Mouse (Mus musculus): ENCODE measurements around the gene Sucla2. TPM values are rescaled to one million over a fixed set of nuclear protein-coding genes. Genes with fewer than 3 reads are reported as not detected.
"Not testable (repeated sequence)": the region's sequence is repeated elsewhere in the genome, so short reads cannot be mapped to it uniquely, and the experiment has no call there.

Sucla2 gene
- polyA plus RNA-seq, 1 experiment from 2014 or later: 127 TPM

- Histone ChIP-seq H3K4me3 (ENCODE audit: low read depth, low read length) (no peak overlapping the region), H3K27me3 (replicated peaks; ENCODE audit: control insufficient read depth, insufficient read depth, low read length) (no peaks in the 10 kb centered on the region), H3K36me3 (ENCODE audit: control insufficient read depth, insufficient read depth, low read length) (peaks cover under 1% of the 10 kb centered on the region; the same call in 1 of the 2 replicates), H3K9me3 (ENCODE audit: control insufficient read depth, low read length) (no peaks in the 10 kb centered on the region), H3K27ac (replicated peaks; ENCODE audit: low read depth, low read length) (no peak overlapping the region), H3K9ac (ENCODE audit: low read depth, low read length) (no peak overlapping the region), H3K4me1 (ENCODE audit: control insufficient read depth, insufficient read depth, low read length) (peaks cover 27% of the 10 kb centered on the region), H3K4me2 (ENCODE audit: low read depth, low read length) (no peak overlapping the region)
- WGBS: 82% methylated on average over 15 of the region's 15 CpGs
- DNase-seq (ENCODE audit: low spot score) (no peak), ATAC-seq (ENCODE audit: low read depth) (no peak)
Observed at GRCm38 (mm10) chr14:73507200-73507599, 17.9 kb upstream of the Sucla2 start.

- Histone ChIP-seq H3K27me3 (replicated peaks; ENCODE audit: control insufficient read depth, insufficient read depth, low read length) (no peaks in the 10 kb centered on the region), H3K27ac (replicated peaks; ENCODE audit: low read depth, low read length) (no peak overlapping the region), H3K36me3 (ENCODE audit: control insufficient read depth, insufficient read depth, low read length) (peaks cover 7% of the 10 kb centered on the region; the same call in 1 of the 2 replicates), H3K9ac (ENCODE audit: low read depth, low read length) (no peak overlapping the region), H3K4me2 (ENCODE audit: low read depth, low read length) (no peak overlapping the region), H3K4me3 (ENCODE audit: low read depth, low read length) (no peak overlapping the region), H3K4me1 (ENCODE audit: control insufficient read depth, insufficient read depth, low read length) (peaks cover 22% of the 10 kb centered on the region), H3K9me3 (ENCODE audit: control insufficient read depth, low read length) (no peaks in the 10 kb centered on the region)
- 70% methylated on average over 11 of the region's 11 CpGs for WGBS
- no peak for ATAC-seq (ENCODE audit: low read depth)
- DNase-seq (ENCODE audit: low spot score): no peak
Observed at GRCm38 (mm10) chr14:73507702-73508376, 17.3 kb upstream of the Sucla2 start.

- DNase-seq (ENCODE audit: low spot score) (no peak), ATAC-seq (ENCODE audit: low read depth) (no peak)
- Histone ChIP-seq H3K27me3 (replicated peaks; ENCODE audit: control insufficient read depth, insufficient read depth, low read length) (no peaks in the 10 kb centered on the region), H3K4me1 (ENCODE audit: control insufficient read depth, insufficient read depth, low read length) (peaks cover 13% of the 10 kb centered on the region), H3K27ac (replicated peaks; ENCODE audit: low read depth, low read length) (no peak overlapping the region), H3K4me2 (ENCODE audit: low read depth, low read length) (no peak overlapping the region), H3K9ac (ENCODE audit: low read depth, low read length) (no peak overlapping the region), H3K36me3 (ENCODE audit: control insufficient read depth, insufficient read depth, low read length) (peaks cover 14% of the 10 kb centered on the region), H3K9me3 (ENCODE audit: control insufficient read depth, low read length) (no peaks in the 10 kb centered on the region), H3K4me3 (ENCODE audit: low read depth, low read length) (no peak overlapping the region)
- WGBS: 94% methylated on average over 6 of the region's 6 CpGs
Observed at GRCm38 (mm10) chr14:73508630-73509395, 16.3 kb upstream of the Sucla2 start.

- peaks cover 21% of the 10 kb centered on the region for H3K36me3 ChIP-seq (ENCODE audit: control insufficient read depth, insufficient read depth, low read length)
- H3K27ac ChIP-seq (replicated peaks; ENCODE audit: low read depth, low read length): 0 out of 2 replicates have a peak within 1 kb of the TSS, but pooled peaks have one; percentile 11
- no peaks in the 10 kb centered on the region for H3K9me3 ChIP-seq (ENCODE audit: control insufficient read depth, low read length)
- H3K27me3 ChIP-seq (replicated peaks; ENCODE audit: control insufficient read depth, insufficient read depth, low read length): no peaks in the 10 kb centered on the region
- peak within 1 kb of the TSS; percentile 77 for H3K4me3 ChIP-seq (ENCODE audit: low read depth, low read length)
- H3K9ac ChIP-seq (ENCODE audit: low read depth, low read length): peak within 1 kb of the TSS; percentile 88
- H3K4me2 ChIP-seq (ENCODE audit: low read depth, low read length): peak within 1 kb of the TSS; percentile 91
- ATAC-seq (ENCODE audit: low read depth): peak; percentile 96
- WGBS: 0% methylated on average over 32 of the region's 41 CpGs
- peaks cover 8% of the 10 kb centered on the region; the same call in 1 of the 2 replicates for H3K4me1 ChIP-seq (ENCODE audit: control insufficient read depth, insufficient read depth, low read length)
- DNase-seq (ENCODE audit: low spot score): peak; percentile 96
Observed at GRCm38 (mm10) chr14:73509765-73510423, 15.2 kb upstream of the Sucla2 start, which contains the start of gene Med4. TSS of gene Med4 (plus strand) at chr14:73510025.

- no peak for ATAC-seq (ENCODE audit: low read depth)
- no peaks in the 10 kb centered on the region for H3K9me3 ChIP-seq (ENCODE audit: control insufficient read depth, low read length)
- WGBS: 63% methylated on average over 3 of the region's 3 CpGs
- H3K4me3 ChIP-seq (ENCODE audit: low read depth, low read length): no peak overlapping the region
- DNase-seq (ENCODE audit: low spot score): no peak
- H3K27ac ChIP-seq (replicated peaks; ENCODE audit: low read depth, low read length): no peak overlapping the region
- H3K27me3 ChIP-seq (replicated peaks; ENCODE audit: control insufficient read depth, insufficient read depth, low read length): no peaks in the 10 kb centered on the region
- H3K9ac ChIP-seq (ENCODE audit: low read depth, low read length): 0 out of 2 replicates have a peak overlapping the region, but pooled peaks have one; percentile 21
- peak overlapping the region; percentile 34; the same call in 1 of the 2 replicates for H3K4me2 ChIP-seq (ENCODE audit: low read depth, low read length)
- H3K36me3 ChIP-seq (ENCODE audit: control insufficient read depth, insufficient read depth, low read length): no peaks in the 10 kb centered on the region
- no peaks in the 10 kb centered on the region for H3K4me1 ChIP-seq (ENCODE audit: control insufficient read depth, insufficient read depth, low read length)
Observed at GRCm38 (mm10) chr14:73524136-73524535, 983 bp upstream of the Sucla2 start.

- WGBS: 76% methylated on average over 3 of the region's 3 CpGs
Observed at GRCm38 (mm10) chr14:73528661-73529060, 3.5 kb downstream of the Sucla2 start.

GRCm38 (mm10) chr14:73533755-73534465 is 8.8 kb downstream of the Sucla2 start:
- Histone ChIP-seq H3K4me1 (ENCODE audit: control insufficient read depth, insufficient read depth, low read length) (no peaks in the 10 kb centered on the region), H3K4me3 (ENCODE audit: low read depth, low read length) (no peak overlapping the region), H3K9ac (ENCODE audit: low read depth, low read length) (no peak overlapping the region), H3K36me3 (ENCODE audit: control insufficient read depth, insufficient read depth, low read length) (no peaks in the 10 kb centered on the region), H3K27ac (replicated peaks; ENCODE audit: low read depth, low read length) (no peak overlapping the region), H3K9me3 (ENCODE audit: control insufficient read depth, low read length) (no peaks in the 10 kb centered on the region), H3K27me3 (replicated peaks; ENCODE audit: control insufficient read depth, insufficient read depth, low read length) (no peaks in the 10 kb centered on the region), H3K4me2 (ENCODE audit: low read depth, low read length) (no peak overlapping the region)
- WGBS: 62% methylated on average over 6 of the region's 6 CpGs
- no peak for DNase-seq (ENCODE audit: low spot score)
- 0 out of 2 replicates have a peak, but pooled peaks have one; percentile 18 for ATAC-seq (ENCODE audit: low read depth)

More at GRCm38 (mm10) chr14:73528661-73529060, 3.5 kb downstream of the Sucla2 start:
- DNase-seq (ENCODE audit: low spot score); H3K4me2 ChIP-seq (ENCODE audit: low read depth, low read length); H3K27ac ChIP-seq (replicated peaks; ENCODE audit: low read depth, low read length); H3K4me3 ChIP-seq (ENCODE audit: low read depth, low read length); H3K27me3 ChIP-seq (replicated peaks; ENCODE audit: control insufficient read depth, insufficient read depth, low read length); H3K9me3 ChIP-seq (ENCODE audit: control insufficient read depth, low read length); H3K9ac ChIP-seq (ENCODE audit: low read depth, low read length); H3K36me3 ChIP-seq (ENCODE audit: control insufficient read depth, insufficient read depth, low read length); ATAC-seq (ENCODE audit: low read depth); H3K4me1 ChIP-seq (ENCODE audit: control insufficient read depth, insufficient read depth, low read length): not testable (repeated sequence)

GRCm38 (mm10) chr14:73535641-73536040 is 10.5 kb downstream of the Sucla2 start:
- no peak for ATAC-seq (ENCODE audit: low read depth)
- H3K4me3 ChIP-seq (ENCODE audit: low read depth, low read length): no peak overlapping the region
- no peaks in the 10 kb centered on the region for H3K9me3 ChIP-seq (ENCODE audit: control insufficient read depth, low read length)
- no peaks in the 10 kb centered on the region for H3K4me1 ChIP-seq (ENCODE audit: control insufficient read depth, insufficient read depth, low read length)
- H3K36me3 ChIP-seq (ENCODE audit: control insufficient read depth, insufficient read depth, low read length): no peaks in the 10 kb centered on the region
- H3K27me3 ChIP-seq (replicated peaks; ENCODE audit: control insufficient read depth, insufficient read depth, low read length): no peaks in the 10 kb centered on the region
- WGBS: 76% methylated on average over 2 of the region's 2 CpGs
- DNase-seq (ENCODE audit: low spot score): no peak
- H3K9ac ChIP-seq (ENCODE audit: low read depth, low read length): no peak overlapping the region
- no peak overlapping the region for H3K27ac ChIP-seq (replicated peaks; ENCODE audit: low read depth, low read length)
- H3K4me2 ChIP-seq (ENCODE audit: low read depth, low read length): no peak overlapping the region
